Mouse (Mus musculus) forebrain, embryonic 16.5 days (tissue): ENCODE data around the gene Sema4a. TPM values are rescaled to one million over a fixed set of nuclear protein-coding genes. Genes with fewer than 3 reads are reported as not detected.

ENCODE experiments used
- ATAC-seq: fragments of 200-750 bp; cut with Nextera tagmentation; 2 replicates; pipeline ENCODE4 v1.8.0; 2017; ENCODE audit warnings: mild to moderate bottlenecking, moderate library complexity
- H3K27ac ChIP-seq: fragments of 300-500 bp; sonication (generic); 2 replicates; pipeline ENCODE4 v1.5.1; 2014; ENCODE audit warnings: low read length, control low read depth
- H3K27me3 ChIP-seq: fragments of 300-500 bp; sonication (generic); replicated peaks from 2 replicates; pipeline ENCODE4 v1.6.1; 2014; ENCODE audit warnings: low read length; ENCODE audit not compliant: control insufficient read depth, insufficient read depth
- H3K36me3 ChIP-seq: fragments of 300-500 bp; sonication (generic); 2 replicates; pipeline ENCODE4 v1.6.1; 2014; ENCODE audit not compliant: control insufficient read depth, insufficient read depth
- H3K4me1 ChIP-seq: fragments of 300-500 bp; sonication (generic); replicated peaks from 2 replicates; pipeline ENCODE4 v1.6.1; 2014; ENCODE audit warnings: low read length; ENCODE audit not compliant: control insufficient read depth, insufficient read depth
- H3K4me2 ChIP-seq: fragments of 300-500 bp; sonication (generic); 2 replicates; pipeline ENCODE4 v1.6.1; 2014; ENCODE audit warnings: mild to moderate bottlenecking, low read length, control low read depth
- H3K4me3 ChIP-seq: fragments of 300-500 bp; sonication (generic); replicated peaks from 2 replicates; pipeline ENCODE4 v1.5.1; 2014; ENCODE audit warnings: mild to moderate bottlenecking, low read length, control low read depth
- H3K9ac ChIP-seq: fragments of 300-500 bp; sonication (generic); replicated peaks from 2 replicates; pipeline ENCODE4 v1.6.1; 2014; ENCODE audit warnings: low read depth, low read length, control low read depth
- H3K9me3 ChIP-seq: fragments of 300-500 bp; sonication (generic); 2 replicates; pipeline ENCODE4 v1.6.1; 2016; ENCODE audit warnings: low read length; ENCODE audit not compliant: control insufficient read depth
- WGBS: fragments of 180-500 bp; shearing (Covaris S2); extraction: QIAGEN DNeasy Blood & Tissue Kit; methylation state at CpG from one replicate; pipeline ENCODE4 v1.1.7; 2014; 5-methylcytosine and 5-hydroxymethylcytosine counted together
- polyA plus RNA-seq: library from polyadenylated mRNA; unstranded; fragments of >200 nt; fragmentation: Nextera tagmentation; extraction: Ambion mirVana; gene quantifications from 2 replicates; pipeline ENCODE4 v1.2.1, GENCODE M21; 2015

Sema4a gene
- polyA plus RNA-seq, 1 experiment from 2014 or later = 25.8 TPM

GRCm38 (mm10) chr3:88425708-88426420, 35.1 kb downstream of the Sema4a start:
- Histone ChIP-seq H3K27me3 (no peaks in the 10 kb centered on the region), H3K4me1 (peaks cover 27% of the 10 kb centered on the region), H3K9me3 (no peaks in the 10 kb centered on the region), H3K4me2 (no peak overlapping the region; the same call in 1 of the 2 replicates), H3K4me3 (no peak overlapping the region), H3K9ac (no peak overlapping the region), H3K27ac (no peak overlapping the region), H3K36me3 (no peaks in the 10 kb centered on the region; the same call in 1 of the 2 replicates)
- 88% methylated on average over 10 of the region's 10 CpGs for WGBS
- no peak for ATAC-seq

GRCm38 (mm10) chr3:88425330-88425689, 35.7 kb downstream of the Sema4a start:
- Histone ChIP-seq H3K4me1 (peaks cover 27% of the 10 kb centered on the region), H3K4me3 (peak overlapping the region; percentile 78), H3K27ac (no peak overlapping the region), H3K4me2 (peak overlapping the region; percentile 42), H3K27me3 (no peaks in the 10 kb centered on the region), H3K9me3 (no peaks in the 10 kb centered on the region), H3K36me3 (peaks cover 5% of the 10 kb centered on the region), H3K9ac (no peak overlapping the region)
- WGBS = 12% methylated on average over 2 of the region's 2 CpGs
- no peak for ATAC-seq

- WGBS = under 1% methylated on average over 35 of the region's 35 CpGs
Observed at GRCm38 (mm10) chr3:88424605-88425329, 36.2 kb downstream of the Sema4a start, which contains the start of gene Slc25a44. Gene Slc25a44 (minus strand): TSS chr3:88425139.

GRCm38 (mm10) chr3:88422020-88422720, 38.8 kb downstream of the Sema4a start:
- Histone ChIP-seq H3K4me2 (no peak overlapping the region), H3K9me3 (no peaks in the 10 kb centered on the region), H3K27ac (no peak overlapping the region), H3K27me3 (no peaks in the 10 kb centered on the region), H3K4me3 (no peak overlapping the region), H3K4me1 (peaks cover 27% of the 10 kb centered on the region), H3K36me3 (peaks cover 11% of the 10 kb centered on the region), H3K9ac (peak overlapping the region; percentile 30)
- WGBS = 29% methylated on average over 9 of the region's 9 CpGs
- ATAC-seq = no peak

More at GRCm38 (mm10) chr3:88424605-88425329, 36.2 kb downstream of the Sema4a start, which contains the start of gene Slc25a44:
- Histone ChIP-seq H3K36me3 (peaks cover 8% of the 10 kb centered on the region), H3K27me3 (no peaks in the 10 kb centered on the region), H3K27ac (peak within 1 kb of the TSS; percentile 51), H3K4me1 (peaks cover 27% of the 10 kb centered on the region), H3K9me3 (no peaks in the 10 kb centered on the region), H3K9ac (peak within 1 kb of the TSS; percentile 75), H3K4me3 (peak within 1 kb of the TSS; percentile 78), H3K4me2 (peak within 1 kb of the TSS; percentile 82)
- ATAC-seq = peak; percentile 98

- no peaks in the 10 kb centered on the region for H3K27me3 ChIP-seq
- no peak overlapping the region for H3K27ac ChIP-seq
- no peaks in the 10 kb centered on the region for H3K9me3 ChIP-seq
- H3K4me2 ChIP-seq = no peak overlapping the region
- H3K4me1 ChIP-seq = peaks cover 27% of the 10 kb centered on the region
- no peak overlapping the region for H3K4me3 ChIP-seq
- no peak for ATAC-seq
- peaks cover 12% of the 10 kb centered on the region for H3K36me3 ChIP-seq
- H3K9ac ChIP-seq = no peak overlapping the region
- WGBS = 93% methylated on average over 19 of the region's 19 CpGs
Observed at GRCm38 (mm10) chr3:88420771-88421170, 40.2 kb downstream of the Sema4a start.

GRCm38 (mm10) chr3:88418016-88418415, 43.0 kb downstream of the Sema4a start:
- no peaks in the 10 kb centered on the region for H3K9me3 ChIP-seq
- H3K9ac ChIP-seq = no peak overlapping the region
- H3K36me3 ChIP-seq = peaks cover 13% of the 10 kb centered on the region
- no peak overlapping the region for H3K27ac ChIP-seq
- peaks cover 14% of the 10 kb centered on the region for H3K4me1 ChIP-seq
- 89% methylated on average over 6 of the region's 6 CpGs for WGBS
- H3K4me3 ChIP-seq = no peak overlapping the region
- H3K4me2 ChIP-seq = no peak overlapping the region
- ATAC-seq = no peak
- no peaks in the 10 kb centered on the region for H3K27me3 ChIP-seq

- Histone ChIP-seq H3K4me1 (peaks cover 3% of the 10 kb centered on the region), H3K9me3 (no peaks in the 10 kb centered on the region), H3K36me3 (peaks cover 11% of the 10 kb centered on the region), H3K4me2 (no peak overlapping the region), H3K9ac (no peak overlapping the region), H3K27ac (no peak overlapping the region), H3K27me3 (no peaks in the 10 kb centered on the region), H3K4me3 (no peak overlapping the region)
- 89% methylated on average over 4 of the region's 4 CpGs for WGBS
- no peak for ATAC-seq
Observed at GRCm38 (mm10) chr3:88415668-88416067, 45.3 kb downstream of the Sema4a start.

GRCm38 (mm10) chr3:88412636-88413035, 48.3 kb downstream of the Sema4a start:
- no peak for ATAC-seq
- no peak overlapping the region for H3K4me2 ChIP-seq
- H3K36me3 ChIP-seq = peaks cover 2% of the 10 kb centered on the region
- WGBS = 88% methylated on average over 11 of the region's 11 CpGs
- peaks cover 20% of the 10 kb centered on the region for H3K4me1 ChIP-seq
- no peaks in the 10 kb centered on the region for H3K27me3 ChIP-seq
- H3K27ac ChIP-seq = no peak overlapping the region
- H3K9me3 ChIP-seq = no peaks in the 10 kb centered on the region
- no peak overlapping the region for H3K4me3 ChIP-seq
- no peak overlapping the region for H3K9ac ChIP-seq

GRCm38 (mm10) chr3:88411681-88412080, 49.3 kb downstream of the Sema4a start:
- no peaks in the 10 kb centered on the region for H3K9me3 ChIP-seq
- no peak for ATAC-seq
- no peaks in the 10 kb centered on the region for H3K27me3 ChIP-seq
- no peak overlapping the region for H3K27ac ChIP-seq
- 96% methylated on average over 4 of the region's 4 CpGs for WGBS
- H3K4me3 ChIP-seq = no peak overlapping the region
- no peak overlapping the region for H3K9ac ChIP-seq
- peaks cover 20% of the 10 kb centered on the region for H3K4me1 ChIP-seq
- no peak overlapping the region for H3K4me2 ChIP-seq
- H3K36me3 ChIP-seq = peaks cover 2% of the 10 kb centered on the region
